ENCODE assay signal across 8 mouse cellular contexts in genomic region chr9:49570731-49571694, GRCm38 (mm10).
A peak's percentile ranks its signal among the peaks of the same experiment; 100 is the strongest.
DNase-seq lines count a peak whose midpoint lies in the region; ATAC-seq lines count a peak whose summit lies in the region.

No protein-coding gene starts in this region.

- peak; percentile 44 for DNase-seq in 3T3-L1 (ENCODE audit: low read depth, low spot score)
- peak; percentile 41 for DNase-seq in Muller cell, postnatal 12 days (ENCODE audit: inconsistent ontology term)
- DNase-seq in embryo, embryonic 11 days = peak; percentile 86
- peak; percentile 78 for DNase-seq in hindbrain, embryonic 11.5 days (ENCODE audit: low spot score)
- peak; percentile 62 for DNase-seq in limb, embryonic 11.5 days (ENCODE audit: low spot score)
- peak; percentile 40 to 61 for DNase-seq in right cerebral cortex, postnatal 36 days (ENCODE audit: low spot score in 2 of 2)
- no peak for DNase-seq in gastrocnemius, postnatal 10 days

- no peak overlapping the region for H3K4me2 ChIP-seq in hindbrain, embryonic 11.5 days (replicated peaks; ENCODE audit: low read depth, low read length)
- no peak overlapping the region for H3K4me2 ChIP-seq in limb, embryonic 11.5 days (ENCODE audit: low read depth, severe bottlenecking)

- peak overlapping the region; percentile 68 for H3K27ac ChIP-seq in hindbrain, embryonic 11.5 days (ENCODE audit: low read depth, low read length)
- peak overlapping the region; percentile 43; the same call in 1 of the 2 replicates for H3K27ac ChIP-seq in limb, embryonic 11.5 days (replicated peaks; ENCODE audit: low read depth, low read length)

- no peaks in the 10 kb centered on the region for H3K9me3 ChIP-seq in hindbrain, embryonic 11.5 days (ENCODE audit: control insufficient read depth, low read length)
- H3K9me3 ChIP-seq in limb, embryonic 11.5 days (ENCODE audit: control insufficient read depth, low read length) = no peaks in the 10 kb centered on the region

- peaks cover 6% of the 10 kb centered on the region; the same call in 1 of the 2 replicates for H3K36me3 ChIP-seq in hindbrain, embryonic 11.5 days (ENCODE audit: control insufficient read depth, insufficient read depth, low read length)
- no peaks in the 10 kb centered on the region for H3K36me3 ChIP-seq in limb, embryonic 11.5 days (ENCODE audit: control insufficient read depth, insufficient read depth, low read length)

- H3K9ac ChIP-seq in hindbrain, embryonic 11.5 days (ENCODE audit: low read depth, low read length) = no peak overlapping the region
- no peak overlapping the region for H3K9ac ChIP-seq in limb, embryonic 11.5 days (ENCODE audit: low read length)

- 49% methylated on average over 10 of the region's 10 CpGs for WGBS in hindbrain, embryonic 11.5 days
- 44% methylated on average over 10 of the region's 10 CpGs for WGBS in limb, embryonic 11.5 days

- H3K4me3 ChIP-seq in hindbrain, embryonic 11.5 days (ENCODE audit: low read depth, low read length) = no peak overlapping the region
- no peak overlapping the region for H3K4me3 ChIP-seq in limb, embryonic 11.5 days (ENCODE audit: low read depth, low read length)

- ATAC-seq in hindbrain, embryonic 11.5 days (ENCODE audit: low FRiP score) = peak; percentile 72
- ATAC-seq in limb, embryonic 11.5 days (ENCODE audit: insufficient number of reproducible peaks, low FRiP score, low TSS enrichment, low read depth) = peak; percentile 78
- ATAC-seq in inflammation-experienced regulatory T-cells, adult 6 months = no peak

- H3K27me3 ChIP-seq in hindbrain, embryonic 11.5 days (ENCODE audit: control insufficient read depth, insufficient read depth, low read length) = no peaks in the 10 kb centered on the region
- no peaks in the 10 kb centered on the region for H3K27me3 ChIP-seq in limb, embryonic 11.5 days (ENCODE audit: control insufficient read depth, insufficient read depth, low read length)

- peaks cover 12% of the 10 kb centered on the region; the same call in 1 of the 2 replicates for H3K4me1 ChIP-seq in hindbrain, embryonic 11.5 days (replicated peaks; ENCODE audit: control insufficient read depth, insufficient read depth, low read length)
- peaks cover 22% of the 10 kb centered on the region for H3K4me1 ChIP-seq in limb, embryonic 11.5 days (ENCODE audit: control insufficient read depth, insufficient read depth, low read length)
